Mouse (Mus musculus) cerebellum, adult 8-10 months (tissue): ENCODE data around the gene Trim80.
"Not testable (repeated sequence)": the region's sequence is repeated elsewhere in the genome, so short reads cannot be mapped to it uniquely, and the experiment has no call there.

Experiments used
- DNase-seq: peaks from one replicate; pipeline ENCODE4 v3.0.0; 2022

The Trim80 gene

GRCm38 (mm10) chr11:115429307-115429706, 11.0 kb upstream of the Trim80 start:
- DNase-seq = peak; percentile 43

GRCm38 (mm10) chr11:115430561-115430960, 9.8 kb upstream of the Trim80 start:
- DNase-seq = peak; percentile 5

- DNase-seq = no peak
Observed at GRCm38 (mm10) chr11:115432814-115433213, 7.5 kb upstream of the Trim80 start.

- DNase-seq = no peak
Observed at GRCm38 (mm10) chr11:115433342-115433741, 7.0 kb upstream of the Trim80 start.

GRCm38 (mm10) chr11:115435596-115436337, 4.6 kb upstream of the Trim80 start:
- DNase-seq = peak; percentile 63

GRCm38 (mm10) chr11:115437571-115438122, 2.7 kb upstream of the Trim80 start:
- no peak for DNase-seq

GRCm38 (mm10) chr11:115439326-115439725, 1.0 kb upstream of the Trim80 start:
- no peak for DNase-seq

- DNase-seq = no peak
Observed at GRCm38 (mm10) chr11:115441417-115441816, 1.1 kb downstream of the Trim80 start.

GRCm38 (mm10) chr11:115446906-115447305, 6.6 kb downstream of the Trim80 start:
- no peak for DNase-seq

GRCm38 (mm10) chr11:115447321-115447885, 7.1 kb downstream of the Trim80 start:
- DNase-seq = no peak

- DNase-seq = no peak
Observed at GRCm38 (mm10) chr11:115448075-115448474, 7.7 kb downstream of the Trim80 start.

GRCm38 (mm10) chr11:115448998-115449397, 8.7 kb downstream of the Trim80 start:
- no peak for DNase-seq

- DNase-seq = no peak
Observed at GRCm38 (mm10) chr11:115450176-115450575, 9.8 kb downstream of the Trim80 start.

- no peak for DNase-seq
Observed at GRCm38 (mm10) chr11:115451781-115452241, 11.5 kb downstream of the Trim80 start.

- no peak for DNase-seq
Observed at GRCm38 (mm10) chr11:115452281-115452860, 12.0 kb downstream of the Trim80 start.

GRCm38 (mm10) chr11:115453306-115453705, 13.0 kb downstream of the Trim80 start:
- no peak for DNase-seq

- DNase-seq = not testable (repeated sequence)
Observed at GRCm38 (mm10) chr11:115454822-115455221, 14.5 kb downstream of the Trim80 start.

GRCm38 (mm10) chr11:115455619-115456018, 15.3 kb downstream of the Trim80 start:
- no peak for DNase-seq

- DNase-seq = no peak
Observed at GRCm38 (mm10) chr11:115456182-115456581, 15.8 kb downstream of the Trim80 start.

- no peak for DNase-seq
Observed at GRCm38 (mm10) chr11:115457405-115457804, 17.1 kb downstream of the Trim80 start.

GRCm38 (mm10) chr11:115460976-115461375, 20.6 kb downstream of the Trim80 start:
- no peak for DNase-seq

GRCm38 (mm10) chr11:115461846-115462242, 21.5 kb downstream of the Trim80 start:
- DNase-seq = no peak

GRCm38 (mm10) chr11:115462243-115462891, 22.0 kb downstream of the Trim80 start, which contains the start of gene Slc16a5:
TSS of gene Slc16a5 (plus strand) at chr11:115462474.
- no peak for DNase-seq
